Mouse (Mus musculus) kidney, postnatal 0 days (tissue): Measurements from ENCODE around the gene Eef2kmt. TPM values are rescaled to one million over a fixed set of nuclear protein-coding genes. Genes with fewer than 3 reads are reported as not detected.

Experiments used
- ATAC-seq: fragments of 200-750 bp; cut with Nextera tagmentation; replicated peaks from 2 replicates; pipeline ENCODE4 v1.8.0; 2017; ENCODE audit warnings: low read depth, moderate number of reproducible peaks, moderate TSS enrichment, moderate library complexity; ENCODE audit not compliant: low FRiP score
- DNase-seq: peaks from one replicate; pipeline ENCODE4 v3.0.0-alpha.2; 2016; ENCODE audit warnings: low spot score
- H3K27ac ChIP-seq: fragments of 300-500 bp; sonication (generic); 2 replicates; pipeline ENCODE4 v1.5.1; 2014; ENCODE audit warnings: mild to moderate bottlenecking
- H3K27me3 ChIP-seq: fragments of 300-500 bp; sonication (generic); 2 replicates; pipeline ENCODE4 v1.6.1; 2014; ENCODE audit warnings: low read length, mixed read lengths; ENCODE audit not compliant: insufficient read depth
- H3K36me3 ChIP-seq: fragments of 300-500 bp; sonication (generic); 2 replicates; pipeline ENCODE4 v1.6.1; 2014; ENCODE audit warnings: low read length, mixed read lengths; ENCODE audit not compliant: insufficient read depth
- H3K4me1 ChIP-seq: fragments of 300-500 bp; sonication (generic); replicated peaks from 2 replicates; pipeline ENCODE4 v1.6.1; 2014; ENCODE audit warnings: antibody characterized with exemption, low read length, mixed read lengths; ENCODE audit not compliant: insufficient read depth
- H3K4me2 ChIP-seq: fragments of 300-500 bp; sonication (generic); 2 replicates; pipeline ENCODE4 v1.6.1; 2014; ENCODE audit warnings: mild to moderate bottlenecking, low read length, moderate library complexity, mixed read lengths
- H3K4me3 ChIP-seq: fragments of 300-500 bp; sonication (generic); replicated peaks from 2 replicates; pipeline ENCODE4 v1.5.1; 2014; ENCODE audit warnings: low read depth, low read length
- H3K9ac ChIP-seq: fragments of 300-500 bp; sonication (generic); 2 replicates; pipeline ENCODE4 v1.6.1; 2014; ENCODE audit warnings: low read depth, low read length
- H3K9me3 ChIP-seq: fragments of 300-500 bp; sonication (generic); replicated peaks from 2 replicates; pipeline ENCODE4 v1.6.1; 2016; ENCODE audit warnings: low read length, inconsistent platforms, mixed read lengths
- CTCF ChIP-seq: IDR thresholded peaks from 2 replicates; pipeline ENCODE4 v1.5.1; 2016; ENCODE audit warnings: antibody characterized with exemption, low read depth, mild to moderate bottlenecking, moderate library complexity
- WGBS: fragments of 180-500 bp; shearing (Covaris S2); extraction: QIAGEN DNeasy Blood & Tissue Kit; methylation state at CpG from one replicate; pipeline ENCODE4 v1.1.7; 2014; 5-methylcytosine and 5-hydroxymethylcytosine counted together
- microRNA-seq: library from miRNA; unstranded; fragments of <30 nt; microRNA quantifications from one replicate; pipeline ENCODE4, GENCODE M21; 2016
- polyA plus RNA-seq: library from polyadenylated mRNA; unstranded; fragments of >200 nt; fragmentation: Nextera tagmentation; extraction: Ambion mirVana; gene quantifications from 2 replicates; pipeline ENCODE4 v1.2.1, GENCODE M21; 2015

The Eef2kmt gene
- polyA plus RNA-seq, 1 experiment from 2014 or later = 32.6 TPM

DNA sequence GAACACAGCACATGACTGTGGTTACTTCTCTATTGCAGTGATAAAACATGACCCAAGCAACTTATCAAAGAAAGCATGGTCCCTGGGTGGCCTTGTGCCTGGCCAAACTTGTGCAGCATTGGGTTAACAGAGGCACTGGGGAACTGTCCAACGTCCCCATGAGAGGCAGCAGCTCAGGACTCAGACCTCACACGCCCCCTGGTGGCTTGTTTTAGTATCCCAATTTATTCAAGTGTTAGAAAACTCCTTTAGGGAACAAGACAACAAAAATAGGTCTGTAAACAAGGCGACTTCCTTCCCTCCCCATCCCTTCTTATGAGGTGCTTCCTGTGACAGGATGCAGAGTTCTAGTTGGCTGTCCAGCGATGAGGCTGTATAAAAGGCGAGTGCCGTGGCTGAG, 60.7 kb downstream of the Eef2kmt start:
- 25% methylated on average over 6 of the region's 6 CpGs for WGBS
- H3K27me3 ChIP-seq = no peaks in the 10 kb centered on the region
- 0 out of 2 replicates have a peak, but pooled peaks cover 2% of the 10 kb centered on the region for H3K36me3 ChIP-seq
- H3K4me1 ChIP-seq = no peaks in the 10 kb centered on the region
- H3K27ac ChIP-seq = no peak overlapping the region
- peak; percentile 69 for DNase-seq
- no peak overlapping the region for H3K4me2 ChIP-seq
- 0 out of 2 replicates have a peak, but pooled peaks have one; percentile 15 for ATAC-seq
- no peaks in the 10 kb centered on the region for H3K9me3 ChIP-seq
- no peak overlapping the region for H3K4me3 ChIP-seq
- no peak overlapping the region for H3K9ac ChIP-seq
- peak; percentile 80 for TF ChIP-seq CTCF

Small RNA genes within 50 kb of the gene (microRNA-seq; reads per million reads assigned to microRNA genes)
- gene Gm23689 (not detected), gene Gm26095 (not detected), gene Mir6364 (not detected)

Other genes with a start within 250 kb of the Eef2kmt start
- gene Smim22, start 248.7 kb downstream of the Eef2kmt start, polyA plus RNA-seq = 30.9 and 38.3 TPM in 2 replicates
- 90.7 and 106 TPM in 2 replicates for gene Rogdi, start 242.4 kb downstream of the Eef2kmt start, polyA plus RNA-seq
- gene Glyr1, start 206.1 kb downstream of the Eef2kmt start, polyA plus RNA-seq = 108 and 120 TPM in 2 replicates
- 15.2 and 16.8 TPM in 2 replicates for gene Ubn1, start 205.9 kb downstream of the Eef2kmt start, polyA plus RNA-seq
- gene Ppl, start 123.6 kb downstream of the Eef2kmt start, polyA plus RNA-seq = 2.8 TPM in 2 replicates
- not detected in 2 replicates for gene Sec14l5, start 108.9 kb downstream of the Eef2kmt start, polyA plus RNA-seq
- gene Nagpa, start 52.0 kb downstream of the Eef2kmt start, polyA plus RNA-seq = 13.0 and 15.0 TPM in 2 replicates
- 15.3 and 17.7 TPM in 2 replicates for gene AU021092, start 33.7 kb downstream of the Eef2kmt start, polyA plus RNA-seq
- 35.8 and 35.9 TPM in 2 replicates for gene Alg1, start 22.4 kb downstream of the Eef2kmt start, polyA plus RNA-seq